Mouse (Mus musculus): ENCODE results near the gene Afg1l. TPM values are rescaled to one million over a fixed set of nuclear protein-coding genes. Genes with fewer than 3 reads are reported as not detected.

The Afg1l gene
- total RNA-seq, 1 experiment from 2014 or later: 5.4 TPM

DNA sequence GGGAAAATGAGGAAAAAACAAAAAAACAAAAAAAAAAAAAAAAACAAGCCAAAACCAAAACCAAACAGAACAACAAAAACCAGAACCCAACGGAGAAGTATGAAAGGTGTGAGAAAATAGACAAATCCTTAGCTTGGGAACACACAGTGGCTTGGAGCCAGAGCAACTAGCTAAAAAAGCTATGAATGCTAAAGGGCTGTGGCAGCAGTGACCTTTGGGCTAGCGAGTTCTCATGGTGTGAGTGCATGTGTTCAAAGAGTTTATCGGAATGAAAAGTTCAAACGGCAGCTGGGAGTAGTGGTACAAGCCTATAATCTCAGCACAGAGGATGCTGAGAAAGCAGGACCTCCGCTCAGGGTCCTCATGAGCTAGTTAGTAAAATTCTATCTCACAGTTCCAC lies 214.2 kb downstream of the Afg1l start:
- ATAC-seq (replicated peaks in 1 of 2; ENCODE audit: insufficient read depth in 1 of 2, low FRiP score in 2 of 2, low TSS enrichment in 1 of 2, low read depth in 1 of 2, poor library complexity in 2 of 2, severe bottlenecking in 2 of 2): no peak

GRCm38 (mm10) chr10:42263701-42264100 lies 214.7 kb downstream of the Afg1l start:
- ATAC-seq (replicated peaks in 1 of 2; ENCODE audit: insufficient read depth in 1 of 2, low FRiP score in 2 of 2, low TSS enrichment in 1 of 2, low read depth in 1 of 2, poor library complexity in 2 of 2, severe bottlenecking in 2 of 2): no peak

Other genes starting within 250 kb of the Afg1l start
- gene Foxo3, start 201.8 kb downstream of the Afg1l start, total RNA-seq (2017): 68.2 and 74.3 TPM in 2 replicates
- gene Snx3, start 23.5 kb upstream of the Afg1l start, total RNA-seq (2017): 97.5 and 103 TPM in 2 replicates
- gene Nr2e1, start 105.1 kb upstream of the Afg1l start, total RNA-seq (2017): not detected in 2 replicates
- gene Ostm1, start 105.3 kb upstream of the Afg1l start, total RNA-seq (2017): 30.3 and 35.1 TPM in 2 replicates

All from hematopoietic stem cell, adult 5-6 weeks (primary cell).